In genomic region chr12:44355116-44355515, GRCm38 (mm10) we compare ENCODE assay signal across 27 mouse cellular contexts. TPM values are rescaled to one million over a fixed set of nuclear protein-coding genes. Genes with fewer than 3 reads are reported as not detected.
DNase-seq lines count a peak whose midpoint lies in the region; ATAC-seq and TF ChIP-seq lines count a peak whose summit lies in the region.
"Had no signal": no experiment of that assay in that cellular context is flagged by ENCODE, and none has a peak within 500 bp of the region (broad histone marks: within the 10 kb centered on the region; RNA-seq: fewer than 3 reads in every experiment).

No protein-coding gene starts in this region.

- H3K27ac ChIP-seq in bone marrow macrophage, adult 2 months (ENCODE audit: insufficient read depth, low read depth, low read length) = peak overlapping the region; percentile 91
- H3K27ac ChIP-seq: forebrain, embryonic 12.5 days; forebrain, embryonic 15.5 days; heart, adult 2 months; heart, embryonic 10.5 days; heart, embryonic 13.5 days; hindbrain, embryonic 12.5 days; hindbrain, embryonic 15.5 days had no signal

- TF ChIP-seq CTCF in bone marrow macrophage, adult 2 months (IDR thresholded peaks at IDR 0.05; ENCODE audit: low read depth, low read length) = no peak

- no peak for ATAC-seq in erythroid progenitor cell, adult 5-6 weeks (replicated peaks; ENCODE audit: low FRiP score, poor library complexity, severe bottlenecking)
- ATAC-seq: forebrain, embryonic 15.5 days; Patski had no signal

- TF ChIP-seq POLR2A in bone marrow macrophage, adult 2 months (IDR thresholded peaks at IDR 0.05; ENCODE audit: borderline replicate concordance, low read depth, low read length) = no peak

- DNase-seq in 3T3-L1 (ENCODE audit: low read depth, low spot score) = peak; percentile 53
- peak; percentile 81 for DNase-seq in Muller cell, postnatal 12 days (ENCODE audit: inconsistent ontology term)
- no peak for DNase-seq in embryo, embryonic 10.5 days (ENCODE audit: low spot score)
- DNase-seq in retina, embryonic 14.5 days (ENCODE audit: low spot score) = no peak
- DNase-seq in frontal cortex, postnatal 10 days (ENCODE audit: low spot score in 2 of 2) = no peak
- DNase-seq: adrenal gland, postnatal 25 days; B cell, adult 2 months; cerebellum, adult 18-20 months; cerebellum, adult 9-10 months; cerebellum, postnatal 36 days; gastrocnemius, postnatal 10 days; gastrocnemius, postnatal 36 days; heart, adult 2 months; heart, postnatal 14 days; kidney, adult 11 months; kidney, adult 8-10 months had no signal

- no peak overlapping the region for H3K4me3 ChIP-seq in bone marrow macrophage, adult 2 months (ENCODE audit: insufficient read depth, low read length)
- H3K4me3 ChIP-seq: forebrain, embryonic 12.5 days; forebrain, embryonic 15.5 days; heart, adult 2 months; heart, embryonic 10.5 days; heart, embryonic 13.5 days; hindbrain, embryonic 12.5 days; hindbrain, embryonic 15.5 days had no signal

- peaks cover 25% of the 10 kb centered on the region for H3K4me1 ChIP-seq in bone marrow macrophage, adult 2 months (ENCODE audit: control insufficient read depth, insufficient read depth, low read length)
- H3K4me1 ChIP-seq: forebrain, embryonic 15.5 days; heart, embryonic 10.5 days; heart, embryonic 13.5 days; hindbrain, embryonic 15.5 days had no signal

RNA-seq across cellular contexts. Expression of gene Nrcam, which starts 26.4 kb away (rescaled TPM):
- polyA plus RNA-seq in bone marrow macrophage, adult 2 months (2012; ENCODE audit: insufficient read depth, insufficient read length, missing spikeins) = 0.56 TPM in 1 of 2 replicates, not detected in the other
- not detected in 2 replicates for total RNA-seq in erythroid progenitor cell, adult 5-6 weeks (2015; ENCODE audit: low replicate concordance)
- 0.15 TPM in 1 of 2 replicates, not detected in the other for total RNA-seq in erythroid progenitor cell, adult 5-6 weeks (2017; ENCODE audit: low replicate concordance)
- total RNA-seq: hematopoietic stem cell, adult 5-6 weeks; MEL had no signal

Comparison
In these comparisons a context has a peak if more than half of its experiments do, and no peak if none do; other contexts are left out.
1. DNase-seq: peak in 3T3-L1 (single experiment) and Muller cell, postnatal 12 days (single experiment); none in embryo, embryonic 10.5 days (single experiment), retina, embryonic 14.5 days (single experiment) and frontal cortex, postnatal 10 days (0 of 2).